Mouse (Mus musculus): Measurements from ENCODE around the gene F2r. TPM values are rescaled to one million over a fixed set of nuclear protein-coding genes. Genes with fewer than 3 reads are reported as not detected.

The F2r gene
- total RNA-seq, 2 experiments from 2014 or later, result 21.6 to 23.1 TPM

DNA sequence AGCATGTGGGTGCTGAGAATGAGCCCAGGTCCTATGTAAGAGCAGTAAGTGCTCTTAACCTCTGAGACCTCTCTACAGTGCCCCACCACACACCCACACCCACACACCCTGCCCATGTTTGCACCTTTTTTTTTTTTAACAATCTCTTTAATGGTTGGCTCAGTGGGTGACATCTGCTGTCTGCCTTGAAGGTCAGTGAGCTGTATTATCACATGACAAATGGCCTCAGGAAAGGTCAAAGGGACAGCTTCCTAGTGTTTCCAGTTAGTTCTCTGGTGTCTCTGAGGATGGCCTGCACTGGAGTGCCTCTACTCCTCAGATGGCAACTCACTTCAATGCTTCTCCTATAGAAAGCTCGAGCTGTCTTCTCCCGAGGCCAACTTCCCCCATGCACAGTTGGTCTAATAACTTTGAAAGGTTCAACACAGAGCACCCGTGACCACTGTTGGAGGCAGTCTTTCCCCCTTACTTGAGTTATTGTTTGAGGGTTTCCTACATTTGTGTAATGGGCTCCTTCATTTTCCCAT lies 18.4 kb downstream of the F2r start:
- no peak for DNase-seq (ENCODE audit: low spot score)
- intact Hi-C loops (cut with DNase I), result no loop called here

DNA sequence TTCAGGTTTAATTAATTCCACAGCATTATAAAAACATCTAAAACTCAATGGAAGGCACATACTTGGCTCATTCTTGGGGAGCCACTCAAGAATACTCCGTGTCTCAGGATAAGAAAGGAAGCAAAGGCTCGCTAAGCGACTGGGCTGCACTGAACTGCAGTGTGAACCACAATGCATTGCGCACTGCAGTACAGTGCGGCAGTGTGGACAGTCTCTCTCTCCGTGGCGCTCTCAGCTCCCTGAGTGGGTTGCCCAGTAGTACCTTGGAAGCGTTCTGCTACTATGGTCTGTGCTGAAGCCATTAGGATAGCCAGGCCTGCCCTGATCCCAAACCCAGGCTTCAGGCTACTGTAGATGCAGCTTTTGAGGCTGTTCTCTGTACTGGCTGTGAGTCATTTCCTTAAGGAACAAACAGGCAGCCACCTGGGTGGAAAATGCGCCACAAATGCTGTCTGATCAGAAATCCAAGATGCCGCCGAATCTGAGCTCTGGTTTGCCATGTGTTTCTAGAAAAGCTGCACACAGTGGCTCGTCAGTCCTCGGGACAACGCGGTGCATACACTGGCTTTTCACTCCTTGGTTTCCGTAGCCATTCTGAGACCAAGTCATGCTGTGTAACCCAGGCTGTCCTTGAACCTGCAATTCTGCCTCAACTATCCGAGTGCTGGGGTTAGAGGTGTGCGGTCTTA lies 19.9 kb downstream of the F2r start:
- intact Hi-C loops (cut with DNase I), result no loop called here
- DNase-seq (ENCODE audit: low spot score), result no peak

DNA sequence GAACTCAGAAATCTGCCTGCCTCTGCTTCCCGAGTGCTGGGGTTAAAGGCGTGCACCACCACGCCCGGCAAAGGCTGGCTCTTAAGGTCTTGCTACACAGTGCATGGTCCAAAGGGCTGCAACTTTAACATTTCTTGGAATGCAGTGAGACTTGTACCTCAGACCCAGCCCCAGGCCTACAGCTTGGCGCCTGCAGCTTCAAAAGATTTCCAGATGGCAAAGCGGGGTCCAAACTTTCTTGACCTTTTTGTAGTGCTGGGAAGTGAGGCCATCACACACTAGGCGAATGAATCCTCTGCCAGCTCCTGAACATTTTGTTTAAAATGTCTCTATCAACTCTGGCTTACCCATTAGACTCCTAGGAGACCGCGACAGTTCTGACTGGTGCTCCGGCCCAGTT lies 20.7 kb downstream of the F2r start:
- intact Hi-C loops (cut with DNase I), result no loop called here
- no peak for DNase-seq (ENCODE audit: low spot score)

DNA sequence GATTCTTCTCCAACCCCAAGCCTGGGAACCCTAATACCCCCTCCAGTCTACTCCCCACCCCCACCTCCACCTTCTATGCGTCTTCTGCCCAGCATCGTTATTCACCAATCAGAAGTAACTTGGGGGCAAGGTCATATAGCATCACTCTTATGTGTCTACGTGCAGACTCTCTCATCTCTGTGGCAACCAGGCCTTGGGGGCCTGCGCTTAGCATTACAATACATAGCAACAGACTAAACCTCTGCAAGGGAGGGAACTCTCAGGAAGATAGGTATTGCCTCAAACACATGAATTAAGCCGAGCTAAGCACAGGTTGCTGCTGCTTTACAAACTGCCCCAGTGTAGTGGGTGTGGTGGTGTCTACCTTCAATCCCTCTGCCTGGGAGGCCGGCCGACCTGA lies 21.6 kb downstream of the F2r start:
- DNase-seq (ENCODE audit: low spot score), result no peak
- intact Hi-C loops (cut with DNase I), result no loop called here

DNA sequence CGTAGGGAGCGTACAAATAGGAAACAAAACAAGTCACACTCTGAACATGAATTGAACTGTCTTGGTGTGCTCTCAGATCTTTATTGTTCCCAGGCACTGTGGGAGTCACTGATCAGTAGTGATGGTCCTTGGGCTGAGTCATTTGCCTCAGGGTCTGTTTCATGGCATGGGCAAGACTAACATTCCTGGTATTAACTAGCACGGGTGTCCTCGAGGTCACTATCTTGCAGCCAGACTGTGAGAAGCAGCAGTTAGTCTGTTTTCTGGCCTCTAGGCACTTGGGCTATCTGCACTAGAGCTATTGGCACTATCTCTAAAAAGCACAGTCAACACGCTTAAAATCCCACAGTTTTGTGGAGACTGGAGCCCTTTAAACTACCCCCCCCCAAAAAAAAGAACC lies 22.4 kb downstream of the F2r start:
- intact Hi-C loops (cut with DNase I), result no loop called here
- DNase-seq (ENCODE audit: low spot score), result no peak

DNA sequence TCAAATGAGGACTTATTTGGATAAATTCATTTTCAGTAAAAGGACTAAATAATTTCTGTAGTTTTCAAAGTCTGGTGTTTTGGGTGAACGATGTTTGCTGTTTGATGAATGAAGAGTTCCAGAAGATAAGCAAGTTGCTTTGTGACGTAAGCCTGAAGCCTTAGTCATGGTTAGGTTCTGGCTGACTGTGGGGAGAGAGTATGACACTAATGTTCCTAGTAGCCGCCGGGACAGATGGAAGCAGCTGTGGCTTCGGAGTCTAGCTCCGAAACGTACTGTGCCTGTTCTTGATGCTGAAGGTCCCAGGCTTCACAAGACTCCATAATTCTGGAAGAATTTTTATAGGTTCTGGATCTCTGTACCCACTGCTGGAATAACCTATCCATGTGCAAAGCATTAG lies 22.9 kb downstream of the F2r start:
- intact Hi-C loops (cut with DNase I), result no loop called here
- peak; percentile 60 for DNase-seq (ENCODE audit: low spot score)

DNA sequence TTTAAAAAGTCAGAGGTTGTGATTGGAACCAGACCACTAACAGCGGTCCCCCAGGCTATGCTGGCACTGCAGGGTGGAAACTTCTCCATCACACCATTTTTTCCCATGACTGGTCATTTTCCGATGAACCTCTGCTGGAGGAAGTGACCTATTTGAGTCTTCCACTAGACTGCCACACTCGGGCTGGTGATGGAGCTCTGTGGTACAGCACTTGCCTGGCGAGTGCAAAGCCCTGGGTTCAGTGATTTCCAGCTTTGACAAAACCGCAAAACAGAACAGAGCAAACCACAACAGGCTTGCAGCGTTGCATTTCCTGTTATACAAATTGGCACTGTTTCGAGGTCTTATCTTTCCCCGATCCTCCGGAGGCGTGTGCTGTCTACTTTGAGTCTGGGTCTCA lies 25.4 kb downstream of the F2r start:
- intact Hi-C loops (cut with DNase I), result no loop called here
- DNase-seq (ENCODE audit: low spot score), result no peak

DNA sequence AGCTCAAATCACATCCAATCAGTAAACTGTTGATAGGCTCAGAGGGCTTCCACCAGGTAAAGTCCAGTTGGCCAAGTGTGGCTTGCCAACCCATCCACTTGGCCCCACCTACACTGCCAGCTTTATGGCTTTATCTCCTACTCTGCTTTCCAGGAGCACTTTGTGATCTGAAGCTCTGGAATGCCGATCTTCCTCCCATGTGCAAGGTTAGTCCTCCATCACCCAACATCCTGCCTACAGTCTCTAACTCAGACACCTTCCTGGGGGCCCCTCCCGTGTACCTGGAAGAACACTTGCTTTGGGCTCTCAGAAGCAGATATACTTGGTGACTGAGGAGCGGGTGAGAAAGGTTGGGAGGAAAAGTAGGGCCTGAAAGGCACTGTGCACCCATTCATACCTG lies 26.7 kb downstream of the F2r start:
- no peak for DNase-seq (ENCODE audit: low spot score)
- intact Hi-C loops (cut with DNase I), result no loop called here

DNA sequence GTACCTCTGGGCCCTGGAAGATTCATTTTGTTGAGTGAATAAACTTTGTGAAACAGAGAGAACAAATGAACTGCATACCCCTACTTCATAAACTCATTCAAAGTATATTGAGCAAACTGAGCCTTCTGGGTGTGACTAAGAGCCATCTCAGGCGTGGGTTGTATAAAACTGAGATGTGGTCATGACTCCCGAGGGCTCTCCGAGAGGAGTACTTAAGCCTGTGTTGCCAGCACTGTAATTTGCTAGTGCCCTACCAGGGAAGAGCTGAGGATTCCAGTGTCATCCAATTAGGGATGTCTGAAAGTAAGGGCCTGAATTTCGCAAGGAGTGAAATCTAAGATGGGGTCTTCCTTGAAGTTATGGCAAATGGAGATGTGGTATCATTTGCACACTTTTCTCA lies 30.7 kb downstream of the F2r start:
- intact Hi-C loops (cut with DNase I), result no loop called here
- no peak for DNase-seq (ENCODE audit: low spot score)

DNA sequence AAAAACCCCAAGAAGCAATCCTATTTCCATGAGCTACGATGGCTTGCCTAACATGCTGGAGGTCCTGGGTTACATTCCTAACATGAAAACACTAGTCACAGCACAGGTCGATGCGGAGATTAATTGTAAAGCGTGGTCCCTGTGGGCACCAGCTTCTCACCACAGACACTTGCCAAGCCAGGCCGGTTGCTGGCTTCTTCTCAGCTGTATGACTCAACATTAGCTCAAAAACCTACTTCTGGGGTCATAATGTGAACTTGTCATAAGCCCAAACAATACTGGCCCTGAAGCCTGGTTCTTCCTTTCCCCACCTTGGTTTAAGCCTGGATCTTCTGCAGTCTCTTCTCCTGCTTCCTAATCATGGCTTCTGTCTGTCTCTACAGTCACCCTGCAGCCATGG lies 33.4 kb downstream of the F2r start:
- DNase-seq (ENCODE audit: low spot score), result no peak
- intact Hi-C loops (cut with DNase I), result no loop called here

DNA sequence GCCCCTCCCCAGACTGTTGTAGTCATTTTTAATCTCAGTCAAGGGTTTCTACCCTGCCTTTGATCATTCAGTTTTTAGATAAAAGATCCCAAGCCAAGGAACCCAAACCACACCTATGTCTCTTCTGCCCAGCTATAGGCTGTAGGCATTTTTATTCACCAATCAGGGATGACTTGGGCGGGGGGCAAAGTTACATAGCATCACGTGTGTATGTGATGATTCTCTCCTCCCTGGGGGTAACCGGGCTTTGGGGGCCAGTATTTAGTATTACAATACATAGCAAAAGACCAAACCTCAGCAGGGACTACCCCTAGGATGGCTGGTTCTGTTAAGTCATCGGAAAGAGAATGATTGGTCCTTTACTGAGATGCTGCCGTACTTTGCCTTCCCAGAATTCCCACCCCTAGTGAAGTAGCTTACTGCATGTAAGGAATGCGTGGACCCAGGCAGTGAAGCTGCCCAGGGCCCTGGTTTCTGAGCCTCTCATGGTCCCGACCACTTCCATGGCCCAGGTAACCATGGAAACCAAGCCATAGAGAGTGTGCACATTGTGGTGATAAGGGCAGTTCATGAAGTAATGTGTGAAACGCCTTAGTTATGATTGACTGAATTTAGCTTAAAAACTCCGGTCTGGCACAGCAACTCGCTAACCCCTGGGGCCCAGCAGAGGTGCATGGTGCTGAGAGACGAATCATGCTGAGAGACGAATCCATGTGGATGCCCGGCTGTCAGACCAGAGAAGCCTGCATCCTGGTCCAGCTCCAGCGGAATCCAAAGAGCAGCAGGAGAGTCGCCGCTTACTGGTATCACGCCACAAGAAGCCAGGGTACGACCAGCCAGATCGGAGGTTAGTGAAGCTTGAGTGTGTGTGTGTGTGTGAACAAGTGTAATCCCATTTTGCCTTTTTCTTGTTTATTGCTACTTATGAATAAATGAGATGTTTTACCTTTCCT lies 34.8 kb downstream of the F2r start:
- intact Hi-C loops (cut with DNase I), result no loop called here
- no peak for DNase-seq (ENCODE audit: low spot score)

DNA sequence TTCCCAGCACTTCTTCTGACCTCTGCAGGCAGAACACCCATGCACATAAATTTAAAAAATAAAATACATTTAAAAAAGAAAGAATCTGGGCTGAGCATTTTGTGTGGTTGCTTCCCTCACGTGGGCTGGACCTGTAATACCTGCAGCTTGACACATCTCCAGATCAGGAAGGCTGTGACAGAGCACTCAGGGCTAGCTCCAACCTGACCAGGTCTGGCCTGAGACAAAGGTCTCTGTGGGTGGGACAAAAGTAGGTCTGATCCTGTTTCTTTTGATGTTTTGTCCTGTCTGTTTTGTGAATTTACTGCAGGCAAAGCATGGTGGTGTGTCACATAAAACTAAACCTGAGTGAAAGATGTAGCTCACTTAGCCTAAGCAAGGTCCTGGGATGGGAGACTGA lies 36.4 kb downstream of the F2r start:
- no peak for DNase-seq (ENCODE audit: low spot score)
- intact Hi-C loops (cut with DNase I), result no loop called here

DNA sequence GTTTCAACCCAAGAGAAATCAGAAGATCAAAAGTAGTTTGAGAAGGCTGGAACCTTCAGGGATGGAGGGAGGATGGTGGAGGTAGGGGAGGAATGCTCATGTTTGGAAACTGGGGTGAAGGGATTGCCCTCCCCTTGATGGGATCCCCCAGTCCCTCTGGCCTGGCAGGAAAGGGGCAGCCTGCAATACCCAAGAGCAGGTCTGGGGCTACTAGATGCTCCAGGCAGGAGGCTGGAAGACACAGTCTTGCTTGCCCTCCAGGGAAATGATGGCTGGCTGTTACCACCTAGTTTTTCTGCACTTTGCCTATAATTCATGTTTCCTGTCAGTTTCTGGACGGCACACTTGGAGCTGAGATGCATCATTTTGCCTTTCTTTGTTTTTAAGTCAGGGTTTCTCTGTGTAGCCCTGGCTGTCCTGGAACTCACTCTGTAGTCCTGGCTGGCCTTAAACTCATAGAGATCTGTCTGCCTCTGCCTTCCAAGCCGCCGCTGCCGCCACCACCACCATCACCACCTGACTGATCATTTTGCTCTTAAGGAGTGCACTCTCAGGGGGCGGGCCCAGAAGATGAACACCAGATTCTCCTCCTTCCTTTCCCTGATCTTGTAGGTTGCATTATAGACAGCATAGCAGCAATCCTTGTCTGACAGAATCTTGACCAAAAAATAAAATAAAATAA lies 40.1 kb downstream of the F2r start:
- no peak for DNase-seq (ENCODE audit: low spot score)
- intact Hi-C loops (cut with DNase I), result no loop called here

DNA sequence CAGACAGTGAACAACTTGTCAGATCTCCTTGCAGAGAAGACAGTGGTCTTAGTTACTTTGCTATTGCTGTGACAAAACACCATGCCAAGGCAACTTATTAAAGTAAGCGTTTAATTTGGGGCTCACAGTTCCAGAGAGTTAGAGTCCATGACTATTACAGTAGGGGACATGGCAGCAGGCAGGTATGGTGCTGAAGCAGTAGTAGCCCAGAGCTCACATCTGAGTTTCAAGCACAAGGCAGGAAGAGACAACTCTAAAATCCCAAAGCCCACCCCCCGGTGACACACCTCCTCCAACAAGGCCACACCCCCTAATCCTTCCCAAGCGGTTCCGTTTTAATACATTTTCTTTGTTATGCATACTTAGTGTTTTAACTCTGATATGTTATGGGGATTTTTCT lies 47.4 kb downstream of the F2r start:
- intact Hi-C loops (cut with DNase I), result no loop called here
- DNase-seq (ENCODE audit: low spot score), result no peak

DNA sequence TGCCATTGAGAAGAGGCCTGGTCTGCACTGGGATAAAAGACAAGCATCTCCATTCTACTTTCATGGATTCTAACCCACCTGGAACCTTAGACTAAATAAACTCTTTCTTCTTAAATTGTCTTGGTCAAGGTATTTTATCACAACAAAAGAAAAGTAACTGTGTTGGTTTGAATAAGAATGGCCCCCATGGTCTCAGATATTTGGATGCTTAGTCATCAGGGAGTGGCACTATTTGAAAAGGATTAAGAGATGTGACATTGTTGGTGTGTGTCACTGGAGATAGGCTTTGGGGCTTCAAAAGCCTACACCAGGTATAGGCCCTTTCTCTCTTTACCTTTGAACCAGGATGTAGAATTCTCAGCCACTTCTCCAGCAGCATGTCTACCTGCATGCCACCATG lies 49.0 kb downstream of the F2r start:
- intact Hi-C loops (cut with DNase I), result loop anchor here (5.0 kb wide), 1 partner anchor 43 kb away; no protein-coding TSS in a partner anchor
- no peak for DNase-seq (ENCODE audit: low spot score)

DNA sequence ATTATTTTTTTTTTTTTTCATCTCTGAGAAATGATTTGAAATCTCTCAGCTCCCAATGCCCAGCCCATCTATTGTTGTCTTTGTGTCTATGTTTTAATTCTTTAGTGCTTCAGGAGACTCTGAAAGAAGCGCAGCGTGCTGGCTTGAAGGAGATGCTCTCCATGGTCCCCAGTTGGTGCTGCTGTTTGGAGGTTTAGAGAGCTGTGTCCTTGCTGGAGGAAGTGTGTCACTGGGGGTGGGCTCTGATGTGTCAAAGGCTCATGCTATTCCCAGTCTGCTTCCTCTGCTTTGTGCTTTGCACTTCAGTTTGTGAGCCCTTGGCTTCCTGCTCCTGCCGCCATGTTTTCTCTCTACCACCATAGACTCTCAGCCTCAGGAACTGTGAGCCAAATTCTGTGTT lies 50.0 kb downstream of the F2r start:
- no peak for DNase-seq (ENCODE audit: low spot score)
- intact Hi-C loops (cut with DNase I), result loop anchor here (5.0 kb wide), 1 partner anchor 44 kb away; no protein-coding TSS in a partner anchor

DNA sequence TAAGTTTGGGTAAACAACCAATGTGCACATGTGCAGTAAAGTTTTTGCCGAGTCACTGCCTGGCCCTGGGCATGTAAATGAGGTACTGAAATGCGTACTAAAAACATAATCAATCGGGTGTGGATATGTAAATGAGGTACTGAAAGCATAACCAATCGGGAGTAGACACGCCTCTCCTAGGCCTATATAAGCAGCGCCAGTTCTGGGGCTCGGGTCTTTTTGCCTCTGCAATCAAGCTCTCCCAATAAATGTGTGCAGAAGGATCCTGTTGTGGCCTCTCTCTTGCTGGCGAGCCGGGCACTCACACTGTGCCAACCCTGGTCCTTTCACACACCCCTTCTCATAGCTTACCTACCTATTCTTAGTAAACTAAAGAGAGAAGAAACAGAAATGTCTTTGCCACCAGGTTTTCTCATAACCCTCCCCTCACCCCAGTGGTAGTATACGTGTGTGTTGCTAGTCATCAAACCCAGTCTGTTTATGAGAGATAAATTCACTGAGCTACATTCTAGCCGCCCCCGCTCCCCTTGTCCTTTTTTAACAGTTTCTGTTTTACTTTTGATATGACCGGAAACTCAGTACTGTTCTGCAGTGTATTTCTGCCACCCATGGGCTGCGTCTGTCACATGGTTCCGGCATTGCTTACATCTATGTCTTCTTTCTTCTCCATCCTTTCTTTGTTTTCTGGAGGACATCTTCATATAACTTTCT lies 51.3 kb downstream of the F2r start:
- DNase-seq (ENCODE audit: low spot score), result no peak
- intact Hi-C loops (cut with DNase I), result loop anchor here (5.0 kb wide), 1 partner anchor 45 kb away; no protein-coding TSS in a partner anchor

DNA sequence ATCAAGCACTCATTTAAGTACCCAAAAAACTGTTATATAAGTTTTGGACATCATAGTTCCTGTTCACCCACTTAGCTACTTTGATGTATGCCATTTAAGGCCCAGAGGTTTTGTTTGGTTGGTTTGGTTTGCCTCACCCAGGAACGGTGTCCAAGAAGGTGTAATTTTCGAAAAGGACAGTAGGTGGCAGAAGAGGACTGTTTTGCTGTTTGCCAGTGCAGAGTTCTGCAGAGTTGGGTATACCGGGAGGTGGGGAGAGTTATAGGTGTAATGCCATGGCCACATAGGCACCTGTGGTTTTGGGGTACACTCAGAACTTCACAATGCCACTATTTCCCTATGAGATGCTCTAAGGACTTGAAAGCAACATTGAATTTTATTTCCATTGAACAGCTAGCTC lies 54.6 kb downstream of the F2r start:
- intact Hi-C loops (cut with DNase I), result loop anchor here (1.0 to 5.0 kb wide), 3 partner anchors 104 to 329 kb away; partner anchors contain the start of gene Iqgap2

DNA sequence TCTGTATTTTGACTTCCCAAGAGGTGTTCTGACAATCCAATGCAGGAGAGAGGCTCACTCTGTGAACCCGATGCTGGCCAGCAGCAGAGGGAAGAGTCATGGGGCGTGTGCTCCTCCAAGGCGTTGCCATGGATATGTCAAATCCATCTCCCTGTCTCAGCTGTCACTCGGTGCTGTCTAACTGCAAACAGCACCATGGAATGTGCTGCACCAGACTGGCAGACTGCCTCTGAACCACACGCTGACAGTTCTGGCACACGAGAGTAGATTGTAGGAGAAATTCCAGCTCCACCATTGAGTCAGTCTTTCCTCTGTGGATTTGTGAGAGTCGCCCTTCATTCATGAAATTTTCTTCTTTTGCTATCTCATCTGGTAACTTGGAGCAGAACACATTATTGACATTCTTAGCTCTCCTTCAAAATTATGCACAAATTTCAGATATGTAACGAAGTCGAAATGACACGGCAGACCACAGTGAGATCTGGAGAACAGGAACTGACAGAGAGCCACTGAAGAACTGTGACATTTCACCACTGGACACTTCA lies 55.1 kb downstream of the F2r start:
- intact Hi-C loops (cut with DNase I), result loop anchor here (1.0 to 5.0 kb wide), 2 partner anchors 104 to 329 kb away; partner anchors contain the start of gene Iqgap2
- DNase-seq (ENCODE audit: low spot score), result no peak

More for the DNA sequence above, 54.6 kb downstream of the F2r start:
- DNase-seq (ENCODE audit: low spot score), result no peak

Data from heart, postnatal 25 days (tissue).